Comparison of ENCODE assay signal across 14 mouse cellular contexts in the genomic region with DNA sequence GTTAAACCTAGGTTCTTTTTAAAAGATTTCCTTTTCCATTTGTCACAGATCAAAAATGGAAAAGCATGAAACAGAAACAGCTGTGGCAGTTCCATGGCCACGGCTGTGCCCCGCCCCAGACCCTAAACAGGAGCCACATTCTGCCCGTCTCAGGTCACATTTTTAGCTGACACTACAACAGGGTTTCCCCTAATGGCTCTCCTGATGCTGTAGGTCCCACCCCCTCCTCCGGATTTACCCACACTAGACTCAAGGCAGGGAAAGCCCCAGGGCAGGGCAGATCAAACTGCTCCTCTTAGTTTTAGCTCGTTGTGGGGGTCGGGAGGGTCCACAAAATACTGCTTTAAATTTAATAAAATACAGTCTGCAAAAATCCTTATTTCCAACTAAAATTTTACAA. TPM values are rescaled to one million over a fixed set of nuclear protein-coding genes. Genes with fewer than 3 reads are reported as not detected.
DNase-seq lines count a peak whose midpoint lies in the region; ATAC-seq and TF ChIP-seq lines count a peak whose summit lies in the region.
"Had no signal": no experiment of that assay in that cellular context is flagged by ENCODE, and none has a peak within 500 bp of the region (broad histone marks: within the 10 kb centered on the region; RNA-seq: fewer than 3 reads in every experiment).

No protein-coding gene starts in this region.

- no peak overlapping the region for H3ac ChIP-seq in myocyte (ENCODE audit: control insufficient read depth, insufficient read length)

- H3K79me2 ChIP-seq in myocyte (ENCODE audit: control insufficient read depth, insufficient read depth), result peaks cover 81% of the 10 kb centered on the region

- H3K4me2 ChIP-seq in limb, embryonic 11.5 days (ENCODE audit: low read depth, severe bottlenecking), result no peak overlapping the region
- no peak overlapping the region for H3K4me2 ChIP-seq in embryonic facial prominence, embryonic 15.5 days (replicated peaks)
- peak overlapping the region; percentile 63 for H3K4me2 ChIP-seq in myocyte (ENCODE audit: low read depth)
- H3K4me2 ChIP-seq: hindbrain, embryonic 13.5 days had no signal

- H3K9ac ChIP-seq in limb, embryonic 11.5 days (ENCODE audit: low read length), result no peak overlapping the region
- no peak overlapping the region for H3K9ac ChIP-seq in embryonic facial prominence, embryonic 15.5 days

- H3K4me1 ChIP-seq in limb, embryonic 11.5 days (ENCODE audit: control insufficient read depth, insufficient read depth, low read length), result peaks cover 21% of the 10 kb centered on the region
- peaks cover 42% of the 10 kb centered on the region for H3K4me1 ChIP-seq in limb, embryonic 10.5 days
- peaks cover 62% of the 10 kb centered on the region for H3K4me1 ChIP-seq in embryonic facial prominence, embryonic 15.5 days

- peak; percentile 37 for DNase-seq in limb, embryonic 11.5 days (ENCODE audit: low spot score)
- DNase-seq in limb, embryonic 10.5 days (ENCODE audit: low spot score), result no peak
- peak; percentile 49 for DNase-seq in embryo, embryonic 10 days (ENCODE audit: low spot score)
- no peak for DNase-seq in left cerebral cortex, postnatal 36 days (ENCODE audit: low spot score in 2 of 2)
- no peak for DNase-seq in frontal cortex, postnatal 36 days (ENCODE audit: low spot score in 2 of 2)
- DNase-seq: cerebellum, postnatal 10 days; gastrocnemius, postnatal 14 days; kidney, postnatal 14 days; lung, adult 18-20 months had no signal

- H3K36me3 ChIP-seq in limb, embryonic 11.5 days (ENCODE audit: control insufficient read depth, insufficient read depth, low read length), result no peaks in the 10 kb centered on the region; the same call in 1 of the 2 replicates
- peaks cover 32% of the 10 kb centered on the region for H3K36me3 ChIP-seq in limb, embryonic 10.5 days
- peaks cover 7% of the 10 kb centered on the region; the same call in 1 of the 2 replicates for H3K36me3 ChIP-seq in embryonic facial prominence, embryonic 15.5 days
- peaks cover 3% of the 10 kb centered on the region for H3K36me3 ChIP-seq in myocyte (ENCODE audit: control insufficient read depth, insufficient read depth)

- WGBS in limb, embryonic 11.5 days, result 22% methylated on average over 6 of the region's 6 CpGs
- 35% methylated on average over 6 of the region's 6 CpGs for WGBS in limb, embryonic 10.5 days
- 9% methylated on average over 6 of the region's 6 CpGs for WGBS in embryonic facial prominence, embryonic 15.5 days

- H3K4me3 ChIP-seq in limb, embryonic 11.5 days (ENCODE audit: low read depth, low read length), result no peak overlapping the region
- H3K4me3 ChIP-seq in limb, embryonic 10.5 days, result no peak overlapping the region
- H3K4me3 ChIP-seq in embryonic facial prominence, embryonic 15.5 days (replicated peaks), result no peak overlapping the region
- no peak overlapping the region for H3K4me3 ChIP-seq in myocyte
- H3K4me3 ChIP-seq: hindbrain, embryonic 13.5 days had no signal

- H3K9me3 ChIP-seq in limb, embryonic 11.5 days (ENCODE audit: control insufficient read depth, low read length), result no peaks in the 10 kb centered on the region
- no peaks in the 10 kb centered on the region for H3K9me3 ChIP-seq in limb, embryonic 10.5 days (replicated peaks)
- no peaks in the 10 kb centered on the region for H3K9me3 ChIP-seq in embryonic facial prominence, embryonic 15.5 days (replicated peaks)
- H3K9me3 ChIP-seq: G1E; hindbrain, embryonic 13.5 days had no signal

- H3K27ac ChIP-seq in limb, embryonic 11.5 days (replicated peaks; ENCODE audit: low read depth, low read length), result no peak overlapping the region; the same call in 1 of the 2 replicates
- no peak overlapping the region for H3K27ac ChIP-seq in limb, embryonic 10.5 days
- H3K27ac ChIP-seq in embryonic facial prominence, embryonic 15.5 days (replicated peaks), result peak overlapping the region; percentile 63
- H3K27ac ChIP-seq: hindbrain, embryonic 13.5 days had no signal

- intact Hi-C loops in left cerebral cortex, postnatal 36 days (cut with DNase I), result no loop called here

- no peaks in the 10 kb centered on the region for H3K27me3 ChIP-seq in limb, embryonic 11.5 days (ENCODE audit: control insufficient read depth, insufficient read depth, low read length)
- no peaks in the 10 kb centered on the region for H3K27me3 ChIP-seq in limb, embryonic 10.5 days (ENCODE audit: low read depth, poor library complexity, severe bottlenecking)
- no peaks in the 10 kb centered on the region for H3K27me3 ChIP-seq in embryonic facial prominence, embryonic 15.5 days
- no peaks in the 10 kb centered on the region for H3K27me3 ChIP-seq in myocyte (ENCODE audit: control insufficient read depth, insufficient read depth, insufficient read length)
- H3K27me3 ChIP-seq: hindbrain, embryonic 13.5 days had no signal

- TF ChIP-seq POLR2A in myocyte (IDR thresholded peaks at IDR 0.05; ENCODE audit: insufficient read length, low read depth), result no peak

- ATAC-seq in limb, embryonic 11.5 days (ENCODE audit: insufficient number of reproducible peaks, low FRiP score, low TSS enrichment, low read depth), result no peak
- no peak for ATAC-seq in embryonic facial prominence, embryonic 15.5 days (ENCODE audit: insufficient number of reproducible peaks, low FRiP score, low TSS enrichment, low read depth)

TF ChIP-seq in myocyte, 11 proteins besides CTCF, POLR2A, EP300 and RAD21:
- TF ChIP-seq SRF (IDR thresholded peaks at IDR 0.05; ENCODE audit: control insufficient read depth, insufficient read length, low read depth), result no peak
- no peak for TF ChIP-seq USF1 (IDR thresholded peaks at IDR 0.05; ENCODE audit: low read depth)
- TF ChIP-seq MYOD1 (IDR thresholded peaks at IDR 0.05; ENCODE audit: control insufficient read depth in 1 of 3, insufficient read length in 2 of 3, low read depth in 2 of 3), result peak in 1 of 3 experiments; percentile 47
- no peak for TF ChIP-seq POLR2AphosphoS2 (IDR thresholded peaks at IDR 0.05; ENCODE audit: insufficient read length, low read depth)
- no peak for TF ChIP-seq MAX (IDR thresholded peaks at IDR 0.05; ENCODE audit: low read depth)
- TF ChIP-seq MYOG (IDR thresholded peaks at IDR 0.05; ENCODE audit: control insufficient read depth in 1 of 3, insufficient read depth in 1 of 3, insufficient read length in 2 of 3, low read depth in 2 of 3), result peak in 2 of 3 experiments; percentile 30 to 74

RNA-seq across cellular contexts. Expression of a gene that starts 23.5 kb away (rescaled TPM):
- polyA plus RNA-seq in limb, embryonic 11.5 days (2014; fragmentation: Nextera tagmentation; extraction: Ambion mirVana), result 49.5 and 58.5 TPM in 2 replicates
- 72.2 and 76.4 TPM in 2 replicates for polyA plus RNA-seq in limb, embryonic 10.5 days (2016; fragmentation: Nextera tagmentation; extraction: Ambion mirVana)
- polyA plus RNA-seq in embryonic facial prominence, embryonic 15.5 days (2015; fragmentation: Nextera tagmentation; extraction: Ambion mirVana), result 42.5 and 45.8 TPM in 2 replicates
- polyA plus RNA-seq in myocyte (2012; fragmentation: generic; extraction: Trizol), result 57.4 TPM
- total RNA-seq in left cerebral cortex, postnatal 36 days (2021), result 100 to 1,000 TPM; 106 to 113 TPM

RNA-seq across cellular contexts. Expression of a gene that starts 51.7 kb away (rescaled TPM):
- not detected in 2 replicates for polyA plus RNA-seq in limb, embryonic 11.5 days (2014; fragmentation: Nextera tagmentation; extraction: Ambion mirVana)
- not detected in 2 replicates for polyA plus RNA-seq in limb, embryonic 10.5 days (2016; fragmentation: Nextera tagmentation; extraction: Ambion mirVana)
- 0.77 and 1.6 TPM in 2 replicates for polyA plus RNA-seq in embryonic facial prominence, embryonic 15.5 days (2015; fragmentation: Nextera tagmentation; extraction: Ambion mirVana)
- polyA plus RNA-seq in myocyte (2012; fragmentation: generic; extraction: Trizol), result not detected
- 1 to 10 TPM in 1 of 2 experiments, under 1 TPM in 1; 0.57 to 1.3 TPM for total RNA-seq in left cerebral cortex, postnatal 36 days (2021)
- total RNA-seq: G1E; megakaryocyte-erythroid progenitor cell, adult 5-6 weeks had no signal
- polyA plus RNA-seq: G1E; hindbrain, embryonic 13.5 days had no signal

Comparison
In these comparisons a context has a peak if more than half of its experiments do, and no peak if none do; other contexts are left out.
1. DNase-seq: peak in limb, embryonic 11.5 days (single experiment) and embryo, embryonic 10 days (single experiment); none in limb, embryonic 10.5 days (single experiment), left cerebral cortex, postnatal 36 days (0 of 2) and frontal cortex, postnatal 36 days (0 of 2).